Mouse (Mus musculus): ENCODE data around the gene Tmem238.

DNA sequence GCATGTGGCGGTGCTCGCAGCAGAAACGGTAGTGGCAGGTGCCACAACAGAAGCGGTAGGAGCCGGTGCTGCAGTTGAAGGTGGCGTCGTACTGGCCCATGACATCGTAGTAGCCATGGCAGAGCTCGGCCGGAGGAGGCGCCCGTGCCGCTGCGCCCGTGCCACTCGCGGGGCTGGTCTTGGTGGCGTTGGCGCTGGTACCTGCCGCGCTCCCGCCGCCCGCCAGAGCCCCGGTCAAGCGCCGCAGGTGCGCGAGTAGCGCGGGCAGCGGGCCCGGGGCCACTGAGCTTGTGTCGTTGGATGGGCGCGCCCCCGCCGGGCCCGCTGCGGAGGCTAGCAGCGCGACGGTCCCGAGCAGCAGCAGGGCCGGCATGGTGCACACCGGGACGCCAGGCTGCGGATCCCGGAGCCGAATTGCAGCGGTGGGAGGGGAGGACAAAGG, 46.9 kb upstream of the Tmem238 start:
- no peak for TF ChIP-seq CTCF (conservative IDR thresholded peaks at IDR 0.05; ENCODE audit: low read length)
- TF ChIP-seq NANOG (IDR thresholded peaks at IDR 0.05; ENCODE audit: borderline replicate concordance, low read length), result no peak
- TF ChIP-seq POU5F1 (IDR thresholded peaks at IDR 0.05; ENCODE audit: borderline replicate concordance, low read length), result no peak

Measured in E14TG2a.4 (cell line).